Mouse (Mus musculus) brain, embryonic 14.5 days (tissue): ENCODE results near the gene Dennd6a. TPM values are rescaled to one million over a fixed set of nuclear protein-coding genes. Genes with fewer than 3 reads are reported as not detected.
A peak's percentile ranks its signal among the peaks of the same experiment; 100 is the strongest.

Experiments
- DNase-seq: peaks from one replicate; pipeline ENCODE4 v3.0.0-alpha.2; 2011; ENCODE audit warnings: low read depth
- CTCF ChIP-seq: fragments of 200-500 bp; IDR thresholded peaks from 2 replicates; pipeline ENCODE4 v1.5.1; 2012; ENCODE audit warnings: inconsistent platforms, mild to moderate bottlenecking, moderate library complexity, borderline replicate concordance; ENCODE audit not compliant: insufficient read depth, insufficient read length; ENCODE audit errors: extremely low read depth
- POLR2A ChIP-seq: fragments of 200-500 bp; IDR thresholded peaks from 2 replicates; pipeline ENCODE4 v1.6.1; 2012; ENCODE audit warnings: mild to moderate bottlenecking, inconsistent platforms, borderline replicate concordance; ENCODE audit not compliant: poor library complexity, insufficient read depth, insufficient read length, severe bottlenecking; ENCODE audit errors: extremely low read depth
- polyA plus RNA-seq: library from polyadenylated mRNA; depleted of rRNA; stranded (reverse); fragments of >200 nt; gene quantifications from 2 replicates; pipeline ENCODE4 v1.2.3, GENCODE M21; 2012

Gene Dennd6a
- polyA plus RNA-seq, 1 experiment = 18.6 TPM

DNA sequence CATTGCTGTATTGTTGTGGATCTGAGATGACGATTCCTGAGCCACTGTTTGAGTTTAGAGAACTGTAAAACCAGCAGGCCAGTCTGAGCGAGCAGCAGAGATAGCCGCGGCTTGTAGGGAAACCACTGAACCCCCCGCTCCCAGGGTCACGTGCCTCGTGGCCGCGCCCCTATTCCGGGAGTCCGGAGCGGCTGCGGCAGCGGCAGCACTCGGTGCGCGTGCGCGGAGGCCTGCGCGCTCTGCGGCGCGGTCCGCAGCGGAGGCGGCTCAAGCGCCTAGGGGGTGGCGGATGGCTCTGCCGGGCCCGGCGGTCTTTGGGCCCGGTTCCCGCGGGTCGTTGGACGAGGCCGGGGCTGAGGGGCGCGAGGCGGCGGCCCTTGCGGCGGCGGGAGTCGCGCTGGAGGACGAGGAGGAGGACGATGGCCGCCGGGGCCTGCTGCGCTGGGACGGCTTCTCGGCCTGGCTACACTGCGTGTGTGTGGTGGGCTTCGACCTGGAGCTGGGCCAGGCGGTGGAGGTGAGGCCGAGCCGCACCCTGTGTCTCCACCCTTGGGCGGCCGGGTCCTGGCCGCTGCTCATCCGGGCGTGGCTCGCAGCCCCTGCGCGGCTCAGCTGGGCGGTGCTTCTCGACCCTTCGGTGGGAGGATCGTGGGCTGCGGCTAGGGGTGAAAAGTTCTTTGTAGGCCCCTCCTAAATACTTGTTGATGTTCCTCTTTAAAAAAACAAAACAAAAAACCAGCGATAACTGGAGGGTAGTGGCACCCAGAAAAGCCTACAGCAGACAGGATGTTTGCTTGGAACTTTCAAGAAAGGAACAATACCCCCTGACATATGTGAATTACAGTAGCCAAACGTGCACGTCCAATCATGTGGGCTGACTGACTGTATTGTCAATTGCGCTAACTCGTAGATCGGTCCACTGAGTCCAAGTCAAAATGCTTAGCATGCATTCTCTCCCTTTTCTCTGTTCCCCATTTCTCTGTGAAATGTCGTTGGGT lies 6.0 kb downstream of the Dennd6a start:
- no peak for TF ChIP-seq CTCF
- peak; percentile 100 for TF ChIP-seq POLR2A

DNA sequence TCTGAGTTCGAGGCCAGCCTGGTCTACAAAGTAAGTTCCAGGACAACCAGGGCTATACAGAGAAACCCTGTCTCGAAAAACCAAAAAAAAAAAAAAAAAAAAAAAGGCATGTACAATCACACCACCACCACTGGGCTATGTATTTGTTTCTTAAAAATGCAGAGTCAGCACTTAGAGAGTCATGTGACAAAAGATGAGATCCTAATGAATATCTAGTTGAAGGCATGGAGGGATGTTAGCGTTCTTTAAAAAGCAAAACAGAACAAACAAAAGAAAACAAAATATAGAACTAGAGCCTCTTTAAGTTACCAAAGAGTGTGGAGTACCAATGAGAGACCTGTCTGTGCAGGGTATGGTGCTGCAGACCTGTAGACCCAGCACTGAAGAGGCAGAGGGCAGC lies 10.0 kb downstream of the Dennd6a start:
- DNase-seq = no peak
- TF ChIP-seq POLR2A = no peak
- TF ChIP-seq CTCF = no peak

More for the DNA sequence above, 6.0 kb downstream of the Dennd6a start:
- DNase-seq = peak; percentile 96

DNA sequence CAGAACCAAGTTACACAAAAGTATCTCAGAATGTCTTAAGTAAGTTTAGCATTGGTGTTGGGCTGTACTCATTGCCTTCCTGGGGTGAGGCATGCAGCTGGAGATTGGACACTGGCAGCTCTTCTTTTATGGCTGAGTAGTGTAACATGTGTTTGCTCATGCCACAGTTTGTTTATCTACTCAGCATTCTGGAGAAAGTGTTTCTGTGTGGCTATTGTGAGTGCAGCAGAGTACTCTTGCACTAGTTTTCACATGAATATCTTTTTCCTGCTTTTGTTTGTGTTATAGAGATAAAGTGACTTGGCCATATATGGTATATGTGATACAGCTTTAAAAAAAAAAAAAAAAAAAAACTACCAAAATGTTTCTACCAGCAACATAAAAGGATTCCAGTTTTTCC lies 13.5 kb downstream of the Dennd6a start:
- TF ChIP-seq CTCF (no peak), POLR2A (no peak)
- no peak for DNase-seq

DNA sequence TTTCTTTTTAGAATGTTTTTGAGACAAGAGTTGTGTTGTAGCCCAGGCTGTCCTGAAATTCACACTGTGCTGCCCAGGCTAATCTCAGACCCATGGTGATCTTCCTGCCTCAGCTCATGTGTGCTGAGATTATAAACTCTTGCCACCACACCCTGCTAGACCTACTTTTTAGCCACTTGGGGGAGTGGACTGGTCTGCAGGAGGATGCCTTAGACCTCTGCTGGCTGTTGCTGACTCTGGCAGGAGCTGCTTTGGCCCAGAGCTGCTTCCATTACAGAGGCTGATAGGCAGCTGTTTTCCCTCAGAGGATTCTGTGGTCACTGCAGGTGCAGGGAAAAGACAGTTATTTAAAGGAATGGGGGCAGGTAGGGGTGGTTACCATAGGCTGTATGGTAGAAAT lies 17.7 kb downstream of the Dennd6a start:
- DNase-seq = no peak
- TF ChIP-seq CTCF = no peak
- no peak for TF ChIP-seq POLR2A

DNA sequence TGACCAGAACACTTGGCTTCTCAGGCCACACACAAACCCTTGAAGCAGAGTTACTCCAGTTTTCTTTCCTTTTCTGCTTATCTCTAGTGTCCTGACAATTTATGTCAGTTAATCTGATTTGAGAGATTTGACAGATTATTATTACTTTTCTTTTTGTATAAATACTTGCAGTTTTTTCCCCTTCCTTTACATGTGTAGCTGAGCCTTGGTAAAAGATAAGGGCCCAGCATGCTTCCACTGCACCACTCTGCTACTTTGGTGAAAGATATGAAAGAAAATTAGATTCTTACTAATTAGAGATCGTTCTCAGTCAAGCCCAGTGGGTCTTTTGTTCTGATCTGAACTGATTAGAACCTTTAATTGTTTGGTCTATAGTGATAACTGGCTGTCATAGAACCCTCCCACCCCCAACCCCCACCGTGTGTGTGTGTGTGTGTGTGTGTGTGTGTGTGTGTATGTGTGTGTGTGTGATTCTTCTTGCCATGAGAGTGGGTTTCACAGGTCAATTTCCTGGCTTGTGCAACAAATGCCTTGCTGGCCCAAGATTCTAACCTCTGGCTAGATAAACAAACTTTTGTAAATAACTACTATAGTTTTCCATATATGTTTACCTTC lies 19.7 kb downstream of the Dennd6a start:
- DNase-seq = no peak

DNA sequence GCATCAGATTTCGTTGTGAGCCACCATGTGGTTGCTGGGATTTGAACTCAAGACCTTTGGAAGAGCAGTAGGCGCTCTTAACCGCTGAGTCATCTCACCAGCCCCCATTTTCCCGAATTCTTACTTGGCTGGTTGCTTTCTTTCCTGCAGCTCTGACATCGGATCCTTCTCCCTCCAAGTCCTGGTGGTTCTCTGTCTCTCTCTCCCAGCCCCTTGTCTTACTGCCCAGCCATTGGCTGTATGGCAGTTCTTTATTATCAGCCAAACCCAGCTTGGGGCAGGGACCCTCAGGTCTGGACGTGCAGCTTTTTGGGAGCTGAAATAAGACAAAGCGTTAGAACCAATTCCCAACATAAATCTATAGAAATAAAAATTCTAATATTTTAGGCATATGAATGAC lies 21.5 kb downstream of the Dennd6a start:
- DNase-seq = no peak
- TF ChIP-seq CTCF (no peak), POLR2A (no peak)

More for the DNA sequence above, 19.7 kb downstream of the Dennd6a start:
- TF ChIP-seq POLR2A (no peak), CTCF (no peak)

DNA sequence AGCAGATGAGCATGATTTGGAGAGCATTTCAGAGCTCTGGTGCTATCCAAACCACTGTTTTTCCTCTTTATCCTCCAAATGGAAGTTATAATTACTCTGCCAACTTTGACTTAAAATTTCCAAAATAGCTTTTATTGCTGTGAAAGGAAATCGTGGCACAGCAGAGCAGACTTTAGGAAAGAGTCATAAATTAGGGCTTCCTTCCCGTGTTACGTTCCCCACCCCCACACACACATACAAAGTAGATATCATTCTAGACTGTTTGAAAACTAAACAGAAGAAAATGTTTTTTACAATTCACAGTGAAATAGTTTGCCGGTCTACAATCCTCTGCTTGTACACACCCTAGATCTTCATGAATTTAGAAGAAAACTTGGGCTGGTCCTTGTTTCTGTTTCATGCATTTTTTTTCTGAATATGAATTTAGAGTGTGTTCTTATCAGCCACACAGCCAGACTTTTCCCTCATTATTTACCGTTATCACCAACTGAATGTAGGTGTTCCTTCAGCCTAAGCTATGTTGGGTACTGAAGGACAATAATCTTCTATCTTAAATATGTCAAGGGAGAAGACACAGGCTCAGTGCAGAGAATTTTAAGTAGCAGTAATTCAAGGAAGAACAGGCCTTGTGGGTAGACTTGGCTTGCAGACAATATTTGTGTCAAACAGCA lies 22.2 kb downstream of the Dennd6a start:
- DNase-seq = no peak
- TF ChIP-seq POLR2A = no peak
- TF ChIP-seq CTCF = no peak

DNA sequence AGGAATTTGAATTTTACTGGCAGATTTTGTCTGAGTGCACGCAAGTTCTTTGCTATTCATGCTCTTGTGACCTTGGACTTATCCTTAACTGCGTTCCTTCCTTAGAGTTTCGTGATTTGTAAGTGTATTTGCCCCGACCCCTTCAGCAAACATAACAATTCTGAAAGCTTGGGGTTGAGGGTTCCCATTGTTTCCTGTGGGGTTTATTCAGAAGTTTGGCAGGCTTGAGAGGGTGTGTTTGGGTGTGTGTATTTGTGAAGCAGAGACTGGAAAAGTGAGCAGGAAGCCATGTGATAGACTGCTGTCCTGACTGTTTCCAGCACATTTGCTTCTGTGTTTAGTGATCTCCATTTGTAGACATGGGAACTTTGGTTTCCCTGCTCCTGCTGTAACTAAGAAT lies 31.7 kb downstream of the Dennd6a start:
- DNase-seq = no peak
- TF ChIP-seq POLR2A (no peak), CTCF (no peak)

DNA sequence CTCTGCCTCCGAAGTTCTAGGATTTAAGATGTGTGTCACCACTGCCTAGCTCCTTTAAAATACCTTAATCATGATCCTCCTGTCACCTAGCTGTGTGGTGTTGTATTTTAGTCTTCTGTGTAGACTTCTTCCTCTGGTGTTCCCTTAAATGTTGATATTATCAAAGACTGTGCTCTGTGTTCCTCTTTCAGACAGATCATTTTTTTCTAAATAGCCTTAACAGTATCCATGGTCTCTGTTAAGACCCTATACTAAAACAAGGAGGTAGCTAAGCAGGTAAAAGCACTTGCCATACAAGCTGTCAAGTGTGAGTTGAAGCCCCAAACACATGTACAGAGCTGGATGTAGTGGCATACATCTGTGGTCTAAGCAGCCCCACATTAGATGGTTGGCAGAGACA lies 36.0 kb downstream of the Dennd6a start:
- no peak for DNase-seq
- TF ChIP-seq CTCF (no peak), POLR2A (no peak)

DNA sequence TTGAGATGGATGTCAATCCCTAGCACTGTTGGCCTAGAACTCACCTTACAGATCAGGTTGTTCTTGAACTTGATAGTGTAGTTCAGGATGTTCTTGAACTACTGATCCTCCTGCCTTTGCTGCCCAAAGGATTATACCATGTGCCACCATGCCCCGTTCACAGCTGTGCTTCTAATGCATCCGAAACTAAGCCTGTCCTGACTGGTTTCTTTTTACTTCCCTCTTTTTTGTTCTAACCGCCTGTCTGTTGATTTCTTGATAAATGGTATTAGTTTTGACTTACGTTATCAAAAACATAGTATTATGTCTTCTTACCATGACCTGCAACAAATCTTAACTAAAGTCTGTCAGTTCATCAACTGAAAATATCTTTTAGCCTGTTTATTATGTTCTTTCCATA lies 37.0 kb downstream of the Dennd6a start:
- no peak for DNase-seq
- no peak for TF ChIP-seq CTCF
- no peak for TF ChIP-seq POLR2A

DNA sequence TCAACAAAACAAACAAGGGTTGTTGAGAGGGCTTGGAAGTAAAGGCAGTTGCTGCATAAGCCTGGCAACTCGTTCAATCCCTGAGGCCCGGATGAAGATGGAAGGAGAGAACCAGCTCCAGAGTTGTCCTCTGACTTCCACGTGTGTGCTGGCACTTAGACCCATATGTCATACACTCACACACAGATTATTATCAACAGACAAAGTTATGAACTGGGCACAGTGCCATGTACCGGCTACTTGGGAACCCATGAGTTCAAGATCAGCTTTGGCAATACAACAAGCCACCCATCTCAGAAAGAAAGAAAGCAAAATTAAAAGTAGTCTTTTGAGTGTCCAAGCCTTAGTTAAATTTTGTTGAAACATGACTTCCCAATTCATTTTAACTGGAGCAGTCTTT lies 51.6 kb downstream of the Dennd6a start:
- TF ChIP-seq CTCF = no peak
- TF ChIP-seq POLR2A = no peak
- DNase-seq = no peak

DNA sequence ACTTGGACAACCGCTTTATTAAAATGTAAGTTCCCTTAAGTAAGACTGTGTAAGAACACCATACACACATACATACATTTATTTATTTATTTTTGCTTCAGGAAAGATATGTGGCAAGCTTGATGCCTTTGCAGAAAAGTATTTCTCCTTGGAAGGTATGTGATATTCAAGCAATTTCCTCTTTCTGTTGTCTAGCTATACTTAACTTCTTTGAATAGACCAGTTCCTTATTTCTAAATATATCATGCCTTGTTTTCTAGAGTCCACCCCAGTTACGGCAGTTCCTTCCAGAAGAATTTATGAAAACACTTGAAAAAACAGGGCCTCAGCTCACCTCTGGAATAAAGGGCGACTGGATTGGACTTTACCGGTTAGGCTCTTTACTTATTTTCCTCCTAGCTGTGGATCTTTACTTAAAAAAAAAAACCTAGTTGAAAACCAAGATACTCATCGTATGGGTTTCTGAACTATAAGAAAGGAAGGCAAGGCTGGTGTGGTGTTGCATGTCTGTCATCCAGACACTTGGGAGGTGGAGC lies 53.0 kb downstream of the Dennd6a start:
- TF ChIP-seq POLR2A (no peak), CTCF (no peak)
- DNase-seq = no peak
